Mouse (Mus musculus): ENCODE measurements around the gene 6820408C15Rik. TPM values are rescaled to one million over a fixed set of nuclear protein-coding genes. Genes with fewer than 3 reads are reported as not detected.
A peak's percentile ranks its signal among the peaks of the same experiment; 100 is the strongest.

6820408C15Rik gene
- polyA plus RNA-seq, 1 experiment from 2014 or later = 0.76 TPM

GRCm38 (mm10) chr2:152472434-152472833 lies 57.0 kb downstream of the 6820408C15Rik start:
- H3K4me3 ChIP-seq (replicated peaks; ENCODE audit: low read depth, low read length) = no peak overlapping the region
- 19% methylated on average over 3 of the region's 3 CpGs for WGBS
- H3K4me2 ChIP-seq (ENCODE audit: low read length) = no peak overlapping the region
- no peak overlapping the region for H3K27ac ChIP-seq
- DNase-seq (ENCODE audit: low spot score) (peak; percentile 40), ATAC-seq (replicated peaks; ENCODE audit: low FRiP score, low read depth) (no peak)
- peak; percentile 62 for TF ChIP-seq CTCF (IDR thresholded peaks at IDR 0.05; ENCODE audit: low read depth)
- H3K27me3 ChIP-seq (ENCODE audit: insufficient read depth, low read length) = no peaks in the 10 kb centered on the region
- H3K9ac ChIP-seq (ENCODE audit: low read depth, low read length) = no peak overlapping the region
- no peaks in the 10 kb centered on the region for H3K4me1 ChIP-seq (replicated peaks; ENCODE audit: insufficient read depth, low read length)
- no peaks in the 10 kb centered on the region for H3K36me3 ChIP-seq (ENCODE audit: insufficient read depth, low read length)
- H3K9me3 ChIP-seq (replicated peaks; ENCODE audit: low read length) = no peaks in the 10 kb centered on the region

- no peak for ATAC-seq (replicated peaks; ENCODE audit: low FRiP score, low read depth)
- 55% methylated on average over 2 of the region's 2 CpGs for WGBS
These were observed 61.4 kb downstream of the 6820408C15Rik start, which contains the start of gene Defb20 for GRCm38 (mm10) chr2:152476763-152477162. Defb20 (plus strand) TSS chr2:152477063.

GRCm38 (mm10) chr2:152480881-152481280 lies 65.5 kb downstream of the 6820408C15Rik start:
- WGBS = 83% methylated on average over 3 of the region's 3 CpGs
- no peak overlapping the region for H3K27ac ChIP-seq

More at GRCm38 (mm10) chr2:152476763-152477162, 61.4 kb downstream of the 6820408C15Rik start, which contains the start of gene Defb20:
- no peaks in the 10 kb centered on the region for H3K9me3 ChIP-seq (replicated peaks; ENCODE audit: low read length)
- no peak within 1 kb of the TSS for H3K4me3 ChIP-seq (replicated peaks; ENCODE audit: low read depth, low read length)
- no peaks in the 10 kb centered on the region for H3K27me3 ChIP-seq (ENCODE audit: insufficient read depth, low read length)
- H3K4me2 ChIP-seq (ENCODE audit: low read length) = no peak within 1 kb of the TSS
- H3K9ac ChIP-seq (ENCODE audit: low read depth, low read length) = no peak within 1 kb of the TSS
- TF ChIP-seq CTCF (IDR thresholded peaks at IDR 0.05; ENCODE audit: low read depth) = no peak
- H3K4me1 ChIP-seq (replicated peaks; ENCODE audit: insufficient read depth, low read length) = no peaks in the 10 kb centered on the region
- no peaks in the 10 kb centered on the region for H3K36me3 ChIP-seq (ENCODE audit: insufficient read depth, low read length)
- no peak within 1 kb of the TSS for H3K27ac ChIP-seq
- no peak for DNase-seq (ENCODE audit: low spot score)

GRCm38 (mm10) chr2:152481726-152482125 lies 66.3 kb downstream of the 6820408C15Rik start:
- 89% methylated on average over 7 of the region's 7 CpGs for WGBS
- no peak overlapping the region for H3K9ac ChIP-seq (ENCODE audit: low read depth, low read length)
- ATAC-seq (replicated peaks; ENCODE audit: low FRiP score, low read depth) = no peak

More at GRCm38 (mm10) chr2:152480881-152481280, 65.5 kb downstream of the 6820408C15Rik start:
- Histone ChIP-seq H3K9ac (ENCODE audit: low read depth, low read length) (no peak overlapping the region), H3K9me3 (replicated peaks; ENCODE audit: low read length) (no peaks in the 10 kb centered on the region), H3K4me3 (replicated peaks; ENCODE audit: low read depth, low read length) (no peak overlapping the region), H3K27me3 (ENCODE audit: insufficient read depth, low read length) (no peaks in the 10 kb centered on the region), H3K36me3 (ENCODE audit: insufficient read depth, low read length) (no peaks in the 10 kb centered on the region), H3K4me1 (replicated peaks; ENCODE audit: insufficient read depth, low read length) (no peaks in the 10 kb centered on the region), H3K4me2 (ENCODE audit: low read length) (no peak overlapping the region)
- DNase-seq (ENCODE audit: low spot score) (no peak), ATAC-seq (replicated peaks; ENCODE audit: low FRiP score, low read depth) (no peak)
- no peak for TF ChIP-seq CTCF (IDR thresholded peaks at IDR 0.05; ENCODE audit: low read depth)

GRCm38 (mm10) chr2:152487024-152487423 lies 71.6 kb downstream of the 6820408C15Rik start:
- no peaks in the 10 kb centered on the region for H3K9me3 ChIP-seq (replicated peaks; ENCODE audit: low read length)
- H3K27ac ChIP-seq = no peak overlapping the region
- no peak overlapping the region for H3K4me2 ChIP-seq (ENCODE audit: low read length)
- TF ChIP-seq CTCF (IDR thresholded peaks at IDR 0.05; ENCODE audit: low read depth) = peak; percentile 53
- H3K9ac ChIP-seq (ENCODE audit: low read depth, low read length) = no peak overlapping the region
- no peaks in the 10 kb centered on the region for H3K27me3 ChIP-seq (ENCODE audit: insufficient read depth, low read length)
- no peaks in the 10 kb centered on the region for H3K36me3 ChIP-seq (ENCODE audit: insufficient read depth, low read length)
- H3K4me1 ChIP-seq (replicated peaks; ENCODE audit: insufficient read depth, low read length) = no peaks in the 10 kb centered on the region
- DNase-seq (ENCODE audit: low spot score) (no peak), ATAC-seq (replicated peaks; ENCODE audit: low FRiP score, low read depth) (no peak)
- 80% methylated on average over 2 of the region's 2 CpGs for WGBS
- H3K4me3 ChIP-seq (replicated peaks; ENCODE audit: low read depth, low read length) = no peak overlapping the region

More at GRCm38 (mm10) chr2:152481726-152482125, 66.3 kb downstream of the 6820408C15Rik start:
- DNase-seq (ENCODE audit: low spot score) = no peak
- no peak for TF ChIP-seq CTCF (IDR thresholded peaks at IDR 0.05; ENCODE audit: low read depth)
- no peak overlapping the region for H3K27ac ChIP-seq
- no peaks in the 10 kb centered on the region for H3K36me3 ChIP-seq (ENCODE audit: insufficient read depth, low read length)
- no peaks in the 10 kb centered on the region for H3K4me1 ChIP-seq (replicated peaks; ENCODE audit: insufficient read depth, low read length)
- no peak overlapping the region for H3K4me2 ChIP-seq (ENCODE audit: low read length)
- H3K4me3 ChIP-seq (replicated peaks; ENCODE audit: low read depth, low read length) = no peak overlapping the region
- no peaks in the 10 kb centered on the region for H3K9me3 ChIP-seq (replicated peaks; ENCODE audit: low read length)
- H3K27me3 ChIP-seq (ENCODE audit: insufficient read depth, low read length) = no peaks in the 10 kb centered on the region

- ATAC-seq (replicated peaks; ENCODE audit: low FRiP score, low read depth) (no peak), DNase-seq (ENCODE audit: low spot score) (no peak)
- Histone ChIP-seq H3K4me2 (ENCODE audit: low read length) (no peak within 1 kb of the TSS), H3K4me1 (replicated peaks; ENCODE audit: insufficient read depth, low read length) (no peaks in the 10 kb centered on the region), H3K9me3 (replicated peaks; ENCODE audit: low read length) (no peaks in the 10 kb centered on the region), H3K9ac (ENCODE audit: low read depth, low read length) (no peak within 1 kb of the TSS), H3K4me3 (replicated peaks; ENCODE audit: low read depth, low read length) (no peak within 1 kb of the TSS), H3K27me3 (ENCODE audit: insufficient read depth, low read length) (no peaks in the 10 kb centered on the region), H3K27ac (no peak within 1 kb of the TSS), H3K36me3 (ENCODE audit: insufficient read depth, low read length) (no peaks in the 10 kb centered on the region)
- TF ChIP-seq CTCF (IDR thresholded peaks at IDR 0.05; ENCODE audit: low read depth) = no peak
These were observed 74.7 kb downstream of the 6820408C15Rik start, which contains the start of gene Defb22 for GRCm38 (mm10) chr2:152490038-152490437. Defb22 (minus strand) TSS chr2:152490138.

GRCm38 (mm10) chr2:152493151-152493550 lies 77.8 kb downstream of the 6820408C15Rik start:
- Histone ChIP-seq H3K4me1 (replicated peaks; ENCODE audit: insufficient read depth, low read length) (no peaks in the 10 kb centered on the region), H3K27ac (no peak overlapping the region), H3K4me3 (replicated peaks; ENCODE audit: low read depth, low read length) (no peak overlapping the region), H3K9ac (ENCODE audit: low read depth, low read length) (no peak overlapping the region), H3K36me3 (ENCODE audit: insufficient read depth, low read length) (no peaks in the 10 kb centered on the region), H3K9me3 (replicated peaks; ENCODE audit: low read length) (no peaks in the 10 kb centered on the region), H3K4me2 (ENCODE audit: low read length) (no peak overlapping the region), H3K27me3 (ENCODE audit: insufficient read depth, low read length) (no peaks in the 10 kb centered on the region)
- TF ChIP-seq CTCF (IDR thresholded peaks at IDR 0.05; ENCODE audit: low read depth) = peak; percentile 31; the same call in 1 of the 2 replicates
- no peak for DNase-seq (ENCODE audit: low spot score)
- 77% methylated on average over 6 of the region's 6 CpGs for WGBS
- ATAC-seq (replicated peaks; ENCODE audit: low FRiP score, low read depth) = no peak

Other genes with a start within 250 kb of the 6820408C15Rik start
- 77.9 and 83.1 TPM in 2 replicates for gene Csnk2a1, start 188.7 kb upstream of the 6820408C15Rik start, polyA plus RNA-seq (2015; fragmentation: Nextera tagmentation; extraction: Ambion mirVana)
- gene Tbc1d20, start 121.8 kb upstream of the 6820408C15Rik start, polyA plus RNA-seq (2015; fragmentation: Nextera tagmentation; extraction: Ambion mirVana) = 30.4 and 31.7 TPM in 2 replicates
- gene Rbck1, start 82.9 kb upstream of the 6820408C15Rik start, polyA plus RNA-seq (2015; fragmentation: Nextera tagmentation; extraction: Ambion mirVana) = 67.6 and 68.4 TPM in 2 replicates
- 0.79 and 1.1 TPM in 2 replicates for gene Trib3, start 71.6 kb upstream of the 6820408C15Rik start, polyA plus RNA-seq (2015; fragmentation: Nextera tagmentation; extraction: Ambion mirVana)
- 0.60 and 0.68 TPM in 2 replicates for gene Nrsn2, start 38.9 kb upstream of the 6820408C15Rik start, polyA plus RNA-seq (2015; fragmentation: Nextera tagmentation; extraction: Ambion mirVana)
- 8.2 and 9.2 TPM in 2 replicates for gene Sox12, start 17.5 kb upstream of the 6820408C15Rik start, polyA plus RNA-seq (2015; fragmentation: Nextera tagmentation; extraction: Ambion mirVana)
- 28.3 and 31.0 TPM in 2 replicates for gene Zcchc3, start 560 bp upstream of the 6820408C15Rik start, polyA plus RNA-seq (2015; fragmentation: Nextera tagmentation; extraction: Ambion mirVana)
- gene Defb23, start 49.0 kb downstream of the 6820408C15Rik start, polyA plus RNA-seq (2015; fragmentation: Nextera tagmentation; extraction: Ambion mirVana) = not detected in 2 replicates
- 0.17 TPM in 1 of 2 replicates, not detected in the other for gene Defb20, start 61.5 kb downstream of the 6820408C15Rik start, polyA plus RNA-seq (2015; fragmentation: Nextera tagmentation; extraction: Ambion mirVana)
- gene Defb22, start 74.6 kb downstream of the 6820408C15Rik start, polyA plus RNA-seq (2015; fragmentation: Nextera tagmentation; extraction: Ambion mirVana) = not detected in 2 replicates
- 0.27 TPM in 1 of 2 replicates, not detected in the other for gene Defb26, start 96.1 kb downstream of the 6820408C15Rik start, polyA plus RNA-seq (2015; fragmentation: Nextera tagmentation; extraction: Ambion mirVana)
- gene Defb28, start 102.7 kb downstream of the 6820408C15Rik start, polyA plus RNA-seq (2015; fragmentation: Nextera tagmentation; extraction: Ambion mirVana) = 1.1 and 1.8 TPM in 2 replicates
- 48.4 and 64.8 TPM in 2 replicates for gene Defb29, start 124.5 kb downstream of the 6820408C15Rik start, polyA plus RNA-seq (2015; fragmentation: Nextera tagmentation; extraction: Ambion mirVana)
- gene Gm17416, start 153.8 kb downstream of the 6820408C15Rik start, polyA plus RNA-seq (2015; fragmentation: Nextera tagmentation; extraction: Ambion mirVana) = 4.4 and 6.1 TPM in 2 replicates
- not detected in 2 replicates for gene Defb21, start 157.2 kb downstream of the 6820408C15Rik start, polyA plus RNA-seq (2015; fragmentation: Nextera tagmentation; extraction: Ambion mirVana)
- 120 and 136 TPM in 2 replicates for gene Defb19, start 164.7 kb downstream of the 6820408C15Rik start, polyA plus RNA-seq (2015; fragmentation: Nextera tagmentation; extraction: Ambion mirVana)
- not detected in 2 replicates for gene Defb45, start 183.8 kb downstream of the 6820408C15Rik start, polyA plus RNA-seq (2015; fragmentation: Nextera tagmentation; extraction: Ambion mirVana)
- 2.1 and 3.6 TPM in 2 replicates for gene Defb36, start 188.7 kb downstream of the 6820408C15Rik start, polyA plus RNA-seq (2015; fragmentation: Nextera tagmentation; extraction: Ambion mirVana)
- gene Defb25, start 207.5 kb downstream of the 6820408C15Rik start, polyA plus RNA-seq (2015; fragmentation: Nextera tagmentation; extraction: Ambion mirVana) = 26.4 and 39.6 TPM in 2 replicates
- gene Rem1, start 211.4 kb downstream of the 6820408C15Rik start, polyA plus RNA-seq (2015; fragmentation: Nextera tagmentation; extraction: Ambion mirVana) = 48.3 and 55.1 TPM in 2 replicates